Mouse (Mus musculus) myocyte (in vitro differentiated cells): ENCODE measurements at regions not wholly inside any gene's neighbourhood (a gene's known extent, or its start where the extent isn't known, plus 50 kb on each side); places are given as distances from the start of the nearest gene placed in this dataset.

Source experiments
- H3K27me3 ChIP-seq: one replicate; pipeline ENCODE4 v1.6.1; 2011; ENCODE audit not compliant: control insufficient read depth, insufficient read depth, insufficient read length
- H3K36me3 ChIP-seq: one replicate; pipeline ENCODE4 v1.6.1; 2011; ENCODE audit not compliant: control insufficient read depth, insufficient read depth
- H3K4me2 ChIP-seq: one replicate; pipeline ENCODE4 v1.6.1; 2011; ENCODE audit warnings: low read depth, control low read depth
- H3K4me3 ChIP-seq: one replicate; pipeline ENCODE4 v1.5.1; 2011; ENCODE audit warnings: mild to moderate bottlenecking, control low read depth, moderate library complexity
- H3K79me2 ChIP-seq: one replicate; pipeline ENCODE4 v1.6.1; 2011; ENCODE audit not compliant: control insufficient read depth, insufficient read depth
- H3ac ChIP-seq: one replicate; pipeline ENCODE4 v1.6.1; 2011; ENCODE audit not compliant: control insufficient read depth, insufficient read length
- CEBPB ChIP-seq: IDR thresholded peaks from 2 replicates; pipeline ENCODE4 v1.6.1; 2011; ENCODE audit warnings: mild to moderate bottlenecking, moderate library complexity; ENCODE audit not compliant: poor library complexity, insufficient read depth, severe bottlenecking
- E2F4 ChIP-seq: IDR thresholded peaks from one replicate; pipeline ENCODE4 v1.6.1; 2011; ENCODE audit warnings: mild to moderate bottlenecking, control low read depth, moderate library complexity; ENCODE audit not compliant: insufficient read depth
- MAX ChIP-seq: IDR thresholded peaks from one replicate; pipeline ENCODE4 v1.6.1; 2011; ENCODE audit warnings: low read depth, mild to moderate bottlenecking, control low read depth
- MYOD1 ChIP-seq, 3 experiments: IDR thresholded peaks; one replicate each; pipeline ENCODE4 v1.6.1; 2011; ENCODE audit warnings: control low read depth in 2 of 3, low read depth in 2 of 3, mild to moderate bottlenecking in 2 of 3, moderate library complexity in 1 of 3; ENCODE audit not compliant: insufficient read length in 2 of 3, control insufficient read depth in 1 of 3
- MYOG ChIP-seq, 3 experiments: IDR thresholded peaks; one replicate each; pipeline ENCODE4 v1.6.1; 2011; ENCODE audit warnings: control low read depth in 2 of 3, low read depth in 2 of 3, mild to moderate bottlenecking in 2 of 3; ENCODE audit not compliant: insufficient read length in 2 of 3, control insufficient read depth in 1 of 3, insufficient read depth in 1 of 3
- POLR2A ChIP-seq: IDR thresholded peaks from one replicate; pipeline ENCODE4 v1.6.1; 2011; ENCODE audit warnings: low read depth, mild to moderate bottlenecking, control low read depth, moderate library complexity; ENCODE audit not compliant: insufficient read length
- POLR2AphosphoS2 ChIP-seq: IDR thresholded peaks from one replicate; pipeline ENCODE4 v1.6.1; 2011; ENCODE audit warnings: low read depth, control low read depth; ENCODE audit not compliant: insufficient read length
- REST ChIP-seq: IDR thresholded peaks from one replicate; pipeline ENCODE4 v1.6.1; 2011; ENCODE audit warnings: mild to moderate bottlenecking, control low read depth, moderate library complexity; ENCODE audit not compliant: insufficient read depth, insufficient read length
- SRF ChIP-seq: IDR thresholded peaks from one replicate; pipeline ENCODE4 v1.6.1; 2011; ENCODE audit warnings: low read depth; ENCODE audit not compliant: control insufficient read depth, insufficient read length
- TCF12 ChIP-seq: IDR thresholded peaks from one replicate; pipeline ENCODE4 v1.6.1; 2011; ENCODE audit warnings: mild to moderate bottlenecking, control low read depth; ENCODE audit not compliant: poor library complexity, insufficient read depth, severe bottlenecking
- TCF3 ChIP-seq: IDR thresholded peaks from one replicate; pipeline ENCODE4 v1.6.1; 2011; ENCODE audit warnings: low read depth, control low read depth; ENCODE audit not compliant: insufficient read length
- USF1 ChIP-seq: IDR thresholded peaks from one replicate; pipeline ENCODE4 v1.6.1; 2011; ENCODE audit warnings: low read depth, mild to moderate bottlenecking, control low read depth, moderate library complexity

GRCm38 (mm10) chr13:28530947-28531346 is 273.6 kb downstream of the Gm11361 start:
- no peak overlapping the region for H3K4me3 ChIP-seq
- no peaks in the 10 kb centered on the region for H3K27me3 ChIP-seq
- TF ChIP-seq MYOD1 (IDR thresholded peaks at IDR 0.05; ENCODE audit: control insufficient read depth in 1 of 3, insufficient read length in 2 of 3, low read depth in 2 of 3) (no peak), MAX (no peak), CEBPB (no peak), USF1 (no peak), MYOG (IDR thresholded peaks at IDR 0.05; ENCODE audit: control insufficient read depth in 1 of 3, insufficient read depth in 1 of 3, insufficient read length in 2 of 3, low read depth in 2 of 3) (no peak), TCF12 (no peak), POLR2A (no peak), TCF3 (no peak), E2F4 (no peak), POLR2AphosphoS2 (no peak), SRF (no peak), REST (no peak)
- no peaks in the 10 kb centered on the region for H3K79me2 ChIP-seq
- H3ac ChIP-seq: no peak overlapping the region
- H3K36me3 ChIP-seq: no peaks in the 10 kb centered on the region
- H3K4me2 ChIP-seq: no peak overlapping the region

DNA sequence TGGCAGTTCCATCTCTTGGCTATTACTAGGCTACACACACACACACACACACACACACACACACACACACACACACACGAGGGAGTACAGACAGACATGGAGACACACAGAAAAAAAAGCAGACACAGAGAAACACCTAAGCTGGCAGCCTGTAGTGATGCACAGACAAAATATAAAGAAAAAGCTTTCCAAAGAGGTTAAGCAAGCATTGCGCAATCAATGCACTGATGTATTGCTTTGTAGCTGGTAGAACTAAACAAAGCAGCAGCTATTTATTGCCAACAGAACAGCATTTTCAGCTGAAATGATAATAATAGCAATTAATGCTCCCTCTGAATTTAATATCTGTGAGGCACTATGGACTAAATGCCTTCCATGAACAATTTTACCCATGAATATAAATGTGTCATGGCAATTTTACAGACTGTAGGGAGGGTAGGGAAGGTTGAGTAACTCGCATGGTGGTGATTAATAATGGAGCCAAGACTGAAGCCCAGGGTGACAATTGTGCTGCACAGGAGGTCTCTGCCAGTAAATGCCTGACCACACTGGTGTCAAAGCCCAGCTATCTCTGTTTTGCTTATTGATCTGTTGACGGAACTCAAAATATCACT is 271.7 kb downstream of the Gm11361 start:
- Histone ChIP-seq H3K36me3 (no peaks in the 10 kb centered on the region), H3K4me2 (no peak overlapping the region), H3K27me3 (no peaks in the 10 kb centered on the region), H3ac (no peak overlapping the region), H3K79me2 (no peaks in the 10 kb centered on the region), H3K4me3 (no peak overlapping the region)
- no peak for TF ChIP-seq POLR2AphosphoS2
- peak; percentile 96 for TF ChIP-seq CEBPB

DNA sequence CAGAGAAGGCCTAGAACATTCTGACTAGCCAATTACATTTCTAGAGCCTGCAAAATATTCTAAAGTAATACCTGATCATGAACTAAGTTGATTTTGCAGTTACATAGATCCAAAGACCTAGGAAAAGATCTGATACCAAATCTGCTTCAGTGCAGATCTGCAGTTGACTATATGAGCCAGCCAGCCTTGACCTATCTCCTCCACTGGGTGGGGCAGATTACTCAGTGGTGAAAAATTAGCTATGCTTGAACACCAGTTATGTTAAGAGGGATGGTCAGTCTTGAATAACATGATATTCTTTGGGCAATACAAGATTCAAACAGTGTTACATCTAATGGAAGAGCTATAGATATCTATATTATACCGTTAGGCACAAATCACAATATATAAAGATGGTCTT is 269.0 kb downstream of the Gm11361 start:
- no peak overlapping the region for H3ac ChIP-seq
- no peaks in the 10 kb centered on the region for H3K79me2 ChIP-seq
- H3K4me3 ChIP-seq: no peak overlapping the region
- no peak for TF ChIP-seq REST
- no peak for TF ChIP-seq TCF12
- TF ChIP-seq MYOD1 (IDR thresholded peaks at IDR 0.05; ENCODE audit: control insufficient read depth in 1 of 3, insufficient read length in 2 of 3, low read depth in 2 of 3): no peak
- no peak for TF ChIP-seq TCF3
- no peak for TF ChIP-seq USF1
- TF ChIP-seq CEBPB: no peak
- no peak for TF ChIP-seq MAX
- no peak for TF ChIP-seq SRF
- TF ChIP-seq MYOG (IDR thresholded peaks at IDR 0.05; ENCODE audit: control insufficient read depth in 1 of 3, insufficient read depth in 1 of 3, insufficient read length in 2 of 3, low read depth in 2 of 3): no peak
- TF ChIP-seq E2F4: no peak
- no peak for TF ChIP-seq POLR2AphosphoS2
- TF ChIP-seq POLR2A: no peak
- H3K36me3 ChIP-seq: no peaks in the 10 kb centered on the region
- H3K27me3 ChIP-seq: no peaks in the 10 kb centered on the region
- H3K4me2 ChIP-seq: no peak overlapping the region

DNA sequence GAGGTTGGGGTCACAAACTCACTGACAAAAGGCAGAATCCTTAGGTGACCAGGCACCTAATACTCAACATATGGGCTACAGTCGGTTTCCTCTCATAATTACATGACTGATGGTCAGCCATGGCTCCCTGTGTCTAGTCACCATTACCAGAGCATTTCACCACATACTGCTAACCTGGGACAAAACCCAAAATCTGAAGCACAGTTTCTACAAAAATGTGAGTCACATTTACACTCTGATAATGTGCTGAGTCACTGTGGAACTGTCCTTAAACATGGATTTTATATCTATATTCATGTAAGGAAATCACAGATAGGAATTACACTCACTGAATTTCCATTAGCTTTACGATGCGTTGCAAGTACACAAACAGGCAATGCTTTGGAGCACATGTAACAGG is 267.1 kb downstream of the Gm11361 start:
- no peak overlapping the region for H3ac ChIP-seq
- no peaks in the 10 kb centered on the region for H3K27me3 ChIP-seq
- H3K79me2 ChIP-seq: no peaks in the 10 kb centered on the region
- H3K4me3 ChIP-seq: no peak overlapping the region
- no peak for TF ChIP-seq TCF3
- TF ChIP-seq POLR2AphosphoS2: no peak
- TF ChIP-seq POLR2A: no peak
- TF ChIP-seq MYOG (IDR thresholded peaks at IDR 0.05; ENCODE audit: control insufficient read depth in 1 of 3, insufficient read depth in 1 of 3, insufficient read length in 2 of 3, low read depth in 2 of 3): no peak
- no peak for TF ChIP-seq REST
- no peak for TF ChIP-seq MAX
- no peak for TF ChIP-seq E2F4
- TF ChIP-seq TCF12: no peak
- no peak for TF ChIP-seq SRF
- TF ChIP-seq CEBPB: no peak
- no peak for TF ChIP-seq MYOD1 (IDR thresholded peaks at IDR 0.05; ENCODE audit: control insufficient read depth in 1 of 3, insufficient read length in 2 of 3, low read depth in 2 of 3)
- TF ChIP-seq USF1: no peak
- no peaks in the 10 kb centered on the region for H3K36me3 ChIP-seq
- H3K4me2 ChIP-seq: no peak overlapping the region

GRCm38 (mm10) chr13:28520127-28520482 is 262.8 kb downstream of the Gm11361 start:
- H3K36me3 ChIP-seq: no peaks in the 10 kb centered on the region
- TF ChIP-seq CEBPB (no peak), POLR2AphosphoS2 (no peak), TCF3 (peak; percentile 21), MYOD1 (IDR thresholded peaks at IDR 0.05; ENCODE audit: control insufficient read depth in 1 of 3, insufficient read length in 2 of 3, low read depth in 2 of 3) (peak in 2 of 3 experiments; percentile 71 to 78), MYOG (IDR thresholded peaks at IDR 0.05; ENCODE audit: control insufficient read depth in 1 of 3, insufficient read depth in 1 of 3, insufficient read length in 2 of 3, low read depth in 2 of 3) (peak in 1 of 3 experiments; percentile 60), E2F4 (no peak), REST (no peak)
- no peak overlapping the region for H3K4me3 ChIP-seq
- H3K79me2 ChIP-seq: no peaks in the 10 kb centered on the region
- H3ac ChIP-seq: no peak overlapping the region
- H3K27me3 ChIP-seq: no peaks in the 10 kb centered on the region
- H3K4me2 ChIP-seq: no peak overlapping the region
